Mouse (Mus musculus) testis, postnatal 14 days (tissue): ENCODE measurements around the gene Tmem150c.

Experiments
- DNase-seq: peaks from one replicate; pipeline ENCODE4 v3.0.0; 2021; ENCODE audit warnings: low spot score

Tmem150c gene

GRCm38 (mm10) chr5:100096955-100097354, 62.7 kb downstream of the Tmem150c start:
- no peak for DNase-seq

- DNase-seq: no peak
Measured at GRCm38 (mm10) chr5:100091602-100092001, 68.0 kb downstream of the Tmem150c start.

GRCm38 (mm10) chr5:100091263-100091594, 68.4 kb downstream of the Tmem150c start:
- DNase-seq: no peak

GRCm38 (mm10) chr5:100090515-100091262, 68.9 kb downstream of the Tmem150c start:
- no peak for DNase-seq

- no peak for DNase-seq
Measured at GRCm38 (mm10) chr5:100085097-100085496, 74.5 kb downstream of the Tmem150c start.

- no peak for DNase-seq
Measured at GRCm38 (mm10) chr5:100083953-100084562, 75.5 kb downstream of the Tmem150c start.

GRCm38 (mm10) chr5:100082006-100082405, 77.6 kb downstream of the Tmem150c start:
- no peak for DNase-seq

GRCm38 (mm10) chr5:100079931-100080275, 79.7 kb downstream of the Tmem150c start:
- DNase-seq: no peak

- peak; percentile 24 for DNase-seq
Measured at GRCm38 (mm10) chr5:100079040-100079930, 80.3 kb downstream of the Tmem150c start.

- no peak for DNase-seq
Measured at GRCm38 (mm10) chr5:100074571-100074970, 85.0 kb downstream of the Tmem150c start.

- DNase-seq: no peak
Measured at GRCm38 (mm10) chr5:100072557-100072956, 87.1 kb downstream of the Tmem150c start.

GRCm38 (mm10) chr5:100071541-100071940, 88.1 kb downstream of the Tmem150c start:
- DNase-seq: no peak

- DNase-seq: peak; percentile 51
Measured at GRCm38 (mm10) chr5:100070255-100070654, 89.4 kb downstream of the Tmem150c start.

GRCm38 (mm10) chr5:100069526-100069925, 90.1 kb downstream of the Tmem150c start:
- no peak for DNase-seq

GRCm38 (mm10) chr5:100067579-100067978, 92.0 kb downstream of the Tmem150c start:
- DNase-seq: no peak

- peak; percentile 57 for DNase-seq
Measured at GRCm38 (mm10) chr5:100060876-100061275, 98.7 kb downstream of the Tmem150c start.

GRCm38 (mm10) chr5:100059326-100059725, 100.3 kb downstream of the Tmem150c start:
- DNase-seq: no peak

- no peak for DNase-seq
Measured at GRCm38 (mm10) chr5:100058729-100059128, 100.9 kb downstream of the Tmem150c start.

GRCm38 (mm10) chr5:100057461-100058209, 102.0 kb downstream of the Tmem150c start:
- no peak for DNase-seq

GRCm38 (mm10) chr5:100055866-100056369, 103.7 kb downstream of the Tmem150c start:
- no peak for DNase-seq

GRCm38 (mm10) chr5:100054807-100055547, 104.6 kb downstream of the Tmem150c start:
- no peak for DNase-seq
